In the genomic region with DNA sequence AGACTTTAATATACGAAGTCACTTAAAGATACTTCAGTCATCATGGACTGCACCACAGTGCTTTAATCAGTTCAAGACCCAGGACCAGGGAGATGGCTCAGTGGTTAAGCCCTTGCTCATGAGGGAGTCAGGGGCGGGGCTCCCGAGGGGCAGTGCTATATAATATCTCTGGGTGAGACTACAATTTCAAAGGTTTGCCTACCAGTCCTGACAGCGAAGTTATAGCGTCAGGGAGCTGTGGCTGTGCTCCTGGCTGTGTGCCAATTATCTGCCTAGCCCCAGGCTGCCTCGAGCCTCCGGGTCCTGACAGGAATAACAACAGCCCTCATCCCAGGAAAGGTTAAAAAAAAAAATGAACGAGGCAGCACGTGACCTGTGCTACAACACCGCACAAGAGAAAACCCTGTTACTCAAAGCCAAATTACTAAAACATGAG, we compare ENCODE assay signal across 9 mouse cellular contexts. TPM values are rescaled to one million over a fixed set of nuclear protein-coding genes. Genes with fewer than 3 reads are reported as not detected.
DNase-seq lines count a peak whose midpoint lies in the region; ATAC-seq lines count a peak whose summit lies in the region.
"Had no signal": no experiment of that assay in that cellular context is flagged by ENCODE, and none has a peak within 500 bp of the region (broad histone marks: within the 10 kb centered on the region; RNA-seq: fewer than 3 reads in every experiment).

No protein-coding gene starts in this region.

- peak overlapping the region; percentile 48 for H3K4me2 ChIP-seq in intestine, embryonic 16.5 days (ENCODE audit: low read depth, low read length)
- peak overlapping the region; percentile 23 for H3K4me2 ChIP-seq in midbrain, embryonic 14.5 days (ENCODE audit: low read length)

- peak overlapping the region; percentile 17; the same call in 1 of the 2 replicates for H3K4me3 ChIP-seq in heart, embryonic 10.5 days
- no peak overlapping the region for H3K4me3 ChIP-seq in embryonic facial prominence, embryonic 10.5 days
- H3K4me3 ChIP-seq in intestine, embryonic 16.5 days (ENCODE audit: low read length), result peak overlapping the region; percentile 31
- H3K4me3 ChIP-seq in midbrain, embryonic 14.5 days (replicated peaks; ENCODE audit: low read depth, low read length), result no peak overlapping the region

- no peak for DNase-seq in heart, embryonic 10.5 days (ENCODE audit: low spot score)
- no peak for DNase-seq in heart, postnatal 10 days
- DNase-seq in embryonic facial prominence, embryonic 10.5 days (ENCODE audit: low spot score), result peak; percentile 52
- peak; percentile 84 for DNase-seq in midbrain, embryonic 14.5 days
- DNase-seq in gastrocnemius, postnatal 25 days, result no peak
- DNase-seq in testis, postnatal 14 days (ENCODE audit: low spot score), result no peak
- DNase-seq in left cerebral cortex, postnatal 25 days (ENCODE audit: low spot score in 2 of 2), result no peak

- H3K9me3 ChIP-seq in heart, embryonic 10.5 days, result no peaks in the 10 kb centered on the region
- H3K9me3 ChIP-seq in embryonic facial prominence, embryonic 10.5 days, result no peaks in the 10 kb centered on the region
- no peaks in the 10 kb centered on the region for H3K9me3 ChIP-seq in intestine, embryonic 16.5 days (ENCODE audit: control insufficient read depth, low read length)
- no peaks in the 10 kb centered on the region for H3K9me3 ChIP-seq in midbrain, embryonic 14.5 days (ENCODE audit: control insufficient read depth, low read length)

- intact Hi-C loops in heart, postnatal 10 days (cut with DNase I), result no loop called here
- intact Hi-C loops in left cerebral cortex, postnatal 25 days (cut with DNase I), result no loop called here

- WGBS in heart, embryonic 10.5 days, result 38% methylated on average over 10 of the region's 10 CpGs
- 44% methylated on average over 10 of the region's 10 CpGs for WGBS in embryonic facial prominence, embryonic 10.5 days
- 22% methylated on average over 10 of the region's 10 CpGs for WGBS in intestine, embryonic 16.5 days
- WGBS in midbrain, embryonic 14.5 days, result 25% methylated on average over 10 of the region's 10 CpGs

- H3K27me3 ChIP-seq in heart, embryonic 10.5 days (ENCODE audit: insufficient read depth, poor library complexity, severe bottlenecking), result 0 out of 2 replicates have a peak, but pooled peaks cover 25% of the 10 kb centered on the region
- peaks cover 11% of the 10 kb centered on the region; the same call in 1 of the 2 replicates for H3K27me3 ChIP-seq in embryonic facial prominence, embryonic 10.5 days (replicated peaks; ENCODE audit: low read depth, poor library complexity, severe bottlenecking)
- H3K27me3 ChIP-seq in intestine, embryonic 16.5 days (replicated peaks; ENCODE audit: control insufficient read depth, insufficient read depth, low read length), result no peaks in the 10 kb centered on the region
- H3K27me3 ChIP-seq in midbrain, embryonic 14.5 days (ENCODE audit: control insufficient read depth, insufficient read depth, low read length), result no peaks in the 10 kb centered on the region

- no peaks in the 10 kb centered on the region for H3K36me3 ChIP-seq in heart, embryonic 10.5 days
- no peaks in the 10 kb centered on the region for H3K36me3 ChIP-seq in embryonic facial prominence, embryonic 10.5 days (replicated peaks)
- H3K36me3 ChIP-seq in intestine, embryonic 16.5 days (ENCODE audit: control insufficient read depth, insufficient read depth, low read length), result no peaks in the 10 kb centered on the region
- H3K36me3 ChIP-seq in midbrain, embryonic 14.5 days (ENCODE audit: control insufficient read depth, insufficient read depth, low read length), result no peaks in the 10 kb centered on the region

- ATAC-seq in intestine, embryonic 16.5 days, result peak; percentile 68
- ATAC-seq in midbrain, embryonic 14.5 days (ENCODE audit: low FRiP score, low TSS enrichment), result peak; percentile 80

- H3K4me1 ChIP-seq in heart, embryonic 10.5 days, result peaks cover 31% of the 10 kb centered on the region
- peaks cover 38% of the 10 kb centered on the region for H3K4me1 ChIP-seq in embryonic facial prominence, embryonic 10.5 days
- H3K4me1 ChIP-seq in intestine, embryonic 16.5 days (ENCODE audit: control insufficient read depth, insufficient read depth, low read length), result peaks cover 25% of the 10 kb centered on the region
- peaks cover 32% of the 10 kb centered on the region for H3K4me1 ChIP-seq in midbrain, embryonic 14.5 days (ENCODE audit: control insufficient read depth, insufficient read depth, low read length)

- 0 out of 2 replicates have a peak overlapping the region, but pooled peaks have one; percentile 34 for H3K9ac ChIP-seq in intestine, embryonic 16.5 days (ENCODE audit: low read depth, low read length)
- no peak overlapping the region for H3K9ac ChIP-seq in midbrain, embryonic 14.5 days (replicated peaks; ENCODE audit: low read length)
- H3K9ac ChIP-seq: liver, embryonic 14.5 days had no signal

- peak overlapping the region; percentile 33; the same call in 1 of the 2 replicates for H3K27ac ChIP-seq in heart, embryonic 10.5 days
- no peak overlapping the region for H3K27ac ChIP-seq in embryonic facial prominence, embryonic 10.5 days (replicated peaks)
- H3K27ac ChIP-seq in intestine, embryonic 16.5 days (ENCODE audit: low read length), result peak overlapping the region; percentile 91
- H3K27ac ChIP-seq in midbrain, embryonic 14.5 days (replicated peaks; ENCODE audit: low read depth, low read length), result peak overlapping the region; percentile 39; the same call in 1 of the 2 replicates
- H3K27ac ChIP-seq: liver, embryonic 14.5 days had no signal

RNA-seq across cellular contexts. Expression of gene Trim2, which starts 24.7 kb away (rescaled TPM):
- polyA plus RNA-seq in heart, embryonic 10.5 days (2016; fragmentation: Nextera tagmentation; extraction: Ambion mirVana), result 7.1 and 8.0 TPM in 2 replicates
- 1 to 10 TPM; 9.1 to 9.9 TPM for total RNA-seq in heart, postnatal 10 days (2021)
- 31.0 and 31.3 TPM in 2 replicates for polyA plus RNA-seq in embryonic facial prominence, embryonic 10.5 days (2016; fragmentation: Nextera tagmentation; extraction: Ambion mirVana)
- 57.0 and 57.5 TPM in 2 replicates for polyA plus RNA-seq in intestine, embryonic 16.5 days (2015; fragmentation: Nextera tagmentation; extraction: Ambion mirVana)
- polyA plus RNA-seq in midbrain, embryonic 14.5 days (2014; fragmentation: Nextera tagmentation; extraction: Ambion mirVana), result 144 and 154 TPM in 2 replicates
- 1 to 10 TPM; 2.7 to 3.3 TPM for total RNA-seq in gastrocnemius, postnatal 25 days (2021)
- 100 to 1,000 TPM; 239 to 257 TPM for total RNA-seq in left cerebral cortex, postnatal 25 days (2021)

Comparison
In these comparisons a context has a peak if more than half of its experiments do, and no peak if none do; other contexts are left out.
1. DNase-seq: peak in embryonic facial prominence, embryonic 10.5 days (single experiment) and midbrain, embryonic 14.5 days (single experiment); none in heart, embryonic 10.5 days (single experiment), heart, postnatal 10 days (0 of 2), gastrocnemius, postnatal 25 days (single experiment), testis, postnatal 14 days (single experiment) and left cerebral cortex, postnatal 25 days (0 of 2).
2. H3K4me3 ChIP-seq: peak in heart, embryonic 10.5 days (single experiment) and intestine, embryonic 16.5 days (single experiment); none in embryonic facial prominence, embryonic 10.5 days (single experiment) and midbrain, embryonic 14.5 days (single experiment).